Mouse (Mus musculus) ovary, adult 18-20 months (tissue): ENCODE measurements around the gene Adcy10.

Experiments
- DNase-seq: peaks from one replicate; pipeline ENCODE4 v3.0.0; 2022; ENCODE audit warnings: low spot score, mixed read lengths

Gene Adcy10

GRCm38 (mm10) chr1:165536079-165536675, 51.2 kb downstream of the Adcy10 start:
- peak; percentile 26 for DNase-seq

GRCm38 (mm10) chr1:165537241-165537807, 52.3 kb downstream of the Adcy10 start:
- DNase-seq: no peak

- DNase-seq: no peak
These were observed 71.7 kb downstream of the Adcy10 start for GRCm38 (mm10) chr1:165556711-165557110.

- DNase-seq: no peak
These were observed 74.1 kb downstream of the Adcy10 start for GRCm38 (mm10) chr1:165559073-165559472.

- no peak for DNase-seq
These were observed 80.3 kb downstream of the Adcy10 start for GRCm38 (mm10) chr1:165565283-165565682.

GRCm38 (mm10) chr1:165567466-165567865, 82.5 kb downstream of the Adcy10 start:
- no peak for DNase-seq

- no peak for DNase-seq
These were observed 91.0 kb downstream of the Adcy10 start for GRCm38 (mm10) chr1:165576005-165576404.

- DNase-seq: no peak
These were observed 91.6 kb downstream of the Adcy10 start for GRCm38 (mm10) chr1:165576459-165577112.

- DNase-seq: no peak
These were observed 94.3 kb downstream of the Adcy10 start for GRCm38 (mm10) chr1:165579332-165579731.

- DNase-seq: no peak
These were observed 96.3 kb downstream of the Adcy10 start for GRCm38 (mm10) chr1:165581255-165581654.

GRCm38 (mm10) chr1:165583529-165584184, 98.7 kb downstream of the Adcy10 start:
- peak; percentile 72 for DNase-seq

GRCm38 (mm10) chr1:165585389-165586104, 100.6 kb downstream of the Adcy10 start:
- no peak for DNase-seq

- DNase-seq: no peak
These were observed 101.4 kb downstream of the Adcy10 start for GRCm38 (mm10) chr1:165586366-165586765.

- DNase-seq: no peak
These were observed 102.9 kb downstream of the Adcy10 start for GRCm38 (mm10) chr1:165587845-165588244.

GRCm38 (mm10) chr1:165589280-165590048, 104.5 kb downstream of the Adcy10 start:
- DNase-seq: no peak

- no peak for DNase-seq
These were observed 105.8 kb downstream of the Adcy10 start for GRCm38 (mm10) chr1:165590760-165591159.

- DNase-seq: no peak
These were observed 107.5 kb downstream of the Adcy10 start for GRCm38 (mm10) chr1:165592295-165593082.

- DNase-seq: no peak
These were observed 109.9 kb downstream of the Adcy10 start for GRCm38 (mm10) chr1:165594699-165595421.

- DNase-seq: no peak
These were observed 116.8 kb downstream of the Adcy10 start for GRCm38 (mm10) chr1:165601775-165602280.

- DNase-seq: no peak
These were observed 118.2 kb downstream of the Adcy10 start for GRCm38 (mm10) chr1:165603218-165603617.
